Comparison of ENCODE assay signal across 15 mouse cellular contexts in the genomic region with DNA sequence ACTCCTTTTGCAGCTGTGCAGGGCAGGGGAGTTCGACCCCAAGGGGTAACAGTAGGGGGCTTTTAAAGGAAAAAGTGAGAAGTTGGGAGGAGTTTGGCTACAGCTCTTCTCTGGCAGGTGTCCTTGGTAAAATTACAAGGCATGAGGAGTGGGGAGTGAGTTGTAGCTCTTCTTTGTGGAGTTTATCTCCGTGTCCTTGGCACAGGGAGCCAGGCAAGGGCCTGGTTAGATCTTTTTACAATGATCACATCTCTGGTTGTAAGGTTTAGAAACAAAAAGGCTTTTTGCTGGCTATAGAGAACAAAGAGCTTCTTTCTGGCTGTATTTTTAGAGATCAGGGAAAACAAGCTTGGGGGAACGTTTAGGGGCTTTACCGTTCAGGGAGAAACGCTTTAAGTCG. TPM values are rescaled to one million over a fixed set of nuclear protein-coding genes. Genes with fewer than 3 reads are reported as not detected.
"Had no signal": no experiment of that assay in that cellular context is flagged by ENCODE, and none has a peak within 500 bp of the region (broad histone marks: within the 10 kb centered on the region; RNA-seq: fewer than 3 reads in every experiment).

No protein-coding gene starts in this region.

RNA-seq across cellular contexts. Expression of a gene that starts 1.8 kb away (rescaled TPM):
- total RNA-seq: hematopoietic stem cell, adult 5-6 weeks; hindbrain, postnatal 0 days; layer of hippocampus, adult 2 months; layer of hippocampus, postnatal 10 days; layer of hippocampus, postnatal 14 days; layer of hippocampus, postnatal 36 days; left cerebral cortex, adult 2 months had no signal
- polyA plus RNA-seq: hindbrain, embryonic 11.5 days; hindbrain, embryonic 12.5 days; hindbrain, embryonic 13.5 days had no signal

RNA-seq across cellular contexts. Expression of a gene that starts 26.3 kb away (rescaled TPM):
- total RNA-seq: hematopoietic stem cell, adult 5-6 weeks; layer of hippocampus, adult 18-20 months; layer of hippocampus, adult 2 months; layer of hippocampus, adult 8-10 months; layer of hippocampus, postnatal 25 days; layer of hippocampus, postnatal 36 days had no signal
- polyA plus RNA-seq: inflammation-experienced regulatory T-cells, adult 6 months; intestine, embryonic 14.5 days had no signal
